Mouse (Mus musculus): ENCODE measurements at regions not wholly inside any gene's neighbourhood (a gene's known extent, or its start where the extent isn't known, plus 50 kb on each side); places are given as distances from the start of the nearest gene placed in this dataset.
"Not testable (repeated sequence)": the region's sequence is repeated elsewhere in the genome, so short reads cannot be mapped to it uniquely, and the experiment has no call there.

- H3K27ac ChIP-seq = no peak overlapping the region
- no peak for DNase-seq (ENCODE audit: extremely low spot score in 1 of 2, low spot score in 2 of 2)
- TF ChIP-seq CTCF (IDR thresholded peaks at IDR 0.05) = no peak
- intact Hi-C loops (cut with DNase I) = no loop called here
- no peak overlapping the region for H3K4me3 ChIP-seq
Measured at GRCm38 (mm10) chr14:53562606-53563005, 691.3 kb downstream of the Dad1 start.

GRCm38 (mm10) chr14:53560146-53560545 is 693.8 kb downstream of the Dad1 start:
- intact Hi-C loops (cut with DNase I); DNase-seq (ENCODE audit: extremely low spot score in 1 of 2, low spot score in 2 of 2); H3K4me3 ChIP-seq; H3K27ac ChIP-seq: not testable (repeated sequence)

GRCm38 (mm10) chr14:53559386-53559920 is 694.5 kb downstream of the Dad1 start:
- DNase-seq (ENCODE audit: extremely low spot score in 1 of 2, low spot score in 2 of 2); H3K4me3 ChIP-seq; intact Hi-C loops (cut with DNase I); H3K27ac ChIP-seq: not testable (repeated sequence)

GRCm38 (mm10) chr14:53553771-53554170 is 700.1 kb downstream of the Dad1 start:
- Histone ChIP-seq H3K4me3 (no peak overlapping the region), H3K27ac (no peak overlapping the region)
- no peak for TF ChIP-seq CTCF (IDR thresholded peaks at IDR 0.05)
- intact Hi-C loops (cut with DNase I) = no loop called here
- DNase-seq (ENCODE audit: extremely low spot score in 1 of 2, low spot score in 2 of 2) = no peak

- H3K27ac ChIP-seq; DNase-seq (ENCODE audit: extremely low spot score in 1 of 2, low spot score in 2 of 2); H3K4me3 ChIP-seq; intact Hi-C loops (cut with DNase I): not testable (repeated sequence)
- TF ChIP-seq CTCF (IDR thresholded peaks at IDR 0.05) = peak; percentile 28
Measured at GRCm38 (mm10) chr14:53547365-53547764, 706.5 kb downstream of the Dad1 start.

- Histone ChIP-seq H3K4me3 (no peak overlapping the region), H3K27ac (no peak overlapping the region)
- intact Hi-C loops (cut with DNase I) = no loop called here
- TF ChIP-seq CTCF (IDR thresholded peaks at IDR 0.05) = no peak
- no peak for DNase-seq (ENCODE audit: extremely low spot score in 1 of 2, low spot score in 2 of 2)
Measured at GRCm38 (mm10) chr14:53545351-53545750, 708.6 kb downstream of the Dad1 start.

GRCm38 (mm10) chr14:53541640-53542039 is 712.3 kb downstream of the Dad1 start:
- intact Hi-C loops (cut with DNase I); H3K4me3 ChIP-seq: not testable (repeated sequence)
- peak in 1 of 2 experiments; percentile 12 for DNase-seq (ENCODE audit: extremely low spot score in 1 of 2, low spot score in 2 of 2)

GRCm38 (mm10) chr14:53537895-53538294 is 716.0 kb downstream of the Dad1 start:
- H3K27ac ChIP-seq; H3K4me3 ChIP-seq; DNase-seq (ENCODE audit: extremely low spot score in 1 of 2, low spot score in 2 of 2); intact Hi-C loops (cut with DNase I): not testable (repeated sequence)

More at GRCm38 (mm10) chr14:53541640-53542039, 712.3 kb downstream of the Dad1 start:
- not testable (repeated sequence) for H3K27ac ChIP-seq

GRCm38 (mm10) chr14:53523430-53523829 is 730.5 kb downstream of the Dad1 start:
- H3K27ac ChIP-seq; DNase-seq (ENCODE audit: extremely low spot score in 1 of 2, low spot score in 2 of 2); intact Hi-C loops (cut with DNase I); H3K4me3 ChIP-seq: not testable (repeated sequence)

- intact Hi-C loops (cut with DNase I); H3K4me3 ChIP-seq; H3K27ac ChIP-seq: not testable (repeated sequence)
Measured at GRCm38 (mm10) chr14:53518954-53519353, 735.0 kb downstream of the Dad1 start.

GRCm38 (mm10) chr14:53516623-53517238 is 737.2 kb downstream of the Dad1 start:
- intact Hi-C loops (cut with DNase I) = not testable (repeated sequence)

More at GRCm38 (mm10) chr14:53518954-53519353, 735.0 kb downstream of the Dad1 start:
- not testable (repeated sequence) for DNase-seq (ENCODE audit: extremely low spot score in 1 of 2, low spot score in 2 of 2)

GRCm38 (mm10) chr14:53505389-53505788 is 748.5 kb downstream of the Dad1 start:
- H3K4me3 ChIP-seq; H3K27ac ChIP-seq; intact Hi-C loops (cut with DNase I): not testable (repeated sequence)
- DNase-seq (ENCODE audit: extremely low spot score in 1 of 2, low spot score in 2 of 2) = peak in 1 of 2 experiments; percentile 17
- peak; percentile 52 for TF ChIP-seq CTCF (IDR thresholded peaks at IDR 0.05)

More at GRCm38 (mm10) chr14:53516623-53517238, 737.2 kb downstream of the Dad1 start:
- not testable (repeated sequence) for DNase-seq (ENCODE audit: extremely low spot score in 1 of 2, low spot score in 2 of 2); H3K27ac ChIP-seq; H3K4me3 ChIP-seq

GRCm38 (mm10) chr14:53488383-53488782 is 765.5 kb downstream of the Dad1 start:
- DNase-seq (ENCODE audit: extremely low spot score in 1 of 2, low spot score in 2 of 2); intact Hi-C loops (cut with DNase I); H3K4me3 ChIP-seq; H3K27ac ChIP-seq: not testable (repeated sequence)

- H3K4me3 ChIP-seq = not testable (repeated sequence)
Measured at GRCm38 (mm10) chr14:53487611-53488010, 766.3 kb downstream of the Dad1 start.

GRCm38 (mm10) chr14:53474170-53474569 is 779.7 kb downstream of the Dad1 start:
- H3K4me3 ChIP-seq; DNase-seq (ENCODE audit: extremely low spot score in 1 of 2, low spot score in 2 of 2); intact Hi-C loops (cut with DNase I); H3K27ac ChIP-seq: not testable (repeated sequence)

More at GRCm38 (mm10) chr14:53487611-53488010, 766.3 kb downstream of the Dad1 start:
- DNase-seq (ENCODE audit: extremely low spot score in 1 of 2, low spot score in 2 of 2); intact Hi-C loops (cut with DNase I); H3K27ac ChIP-seq: not testable (repeated sequence)

- intact Hi-C loops (cut with DNase I); DNase-seq (ENCODE audit: extremely low spot score in 1 of 2, low spot score in 2 of 2); H3K27ac ChIP-seq; H3K4me3 ChIP-seq: not testable (repeated sequence)
Measured at GRCm38 (mm10) chr14:53460790-53461189, 793.1 kb downstream of the Dad1 start.
